Mouse (Mus musculus) heart, postnatal 36 days (tissue): Measurements from ENCODE around the gene Usp54. TPM values are rescaled to one million over a fixed set of nuclear protein-coding genes. Genes with fewer than 3 reads are reported as not detected.
"Not testable (repeated sequence)": the region's sequence is repeated elsewhere in the genome, so short reads cannot be mapped to it uniquely, and the experiment has no call there.

Source experiments
- DNase-seq, 2 experiments: peaks; one replicate each; pipeline ENCODE4 v3.0.0; 2021 to 2022
- intact Hi-C: fragments of 180-260 bp; cut with DNase I; formaldehyde crosslinking; loops from one replicate; pipeline ENCODE4 v1.15.1; 2025
- total RNA-seq, 2 experiments: library from RNA; stranded (reverse); gene quantifications; 2 replicates each; pipeline ENCODE4 v1.2.3; 2021

Gene Usp54
- total RNA-seq, 2 experiments from 2014 or later: 20.9 to 21.1 TPM

- no peak for DNase-seq
- intact Hi-C loops: no loop called here
These were observed 15.5 kb upstream of the Usp54 start, which contains the start of gene Myoz1 for GRCm38 (mm10) chr14:20656361-20656760. Gene Myoz1 (minus strand): TSS chr14:20656540.

GRCm38 (mm10) chr14:20655731-20656130 is 14.9 kb upstream of the Usp54 start:
- intact Hi-C loops: no loop called here
- DNase-seq: no peak

GRCm38 (mm10) chr14:20654690-20655421 is 14.0 kb upstream of the Usp54 start:
- DNase-seq: no peak
- intact Hi-C loops: no loop called here

GRCm38 (mm10) chr14:20651722-20652256 is 10.9 kb upstream of the Usp54 start:
- intact Hi-C loops: no loop called here
- no peak for DNase-seq

- DNase-seq: peak in 1 of 2 experiments; percentile 58
- intact Hi-C loops: no loop called here
These were observed 10.1 kb upstream of the Usp54 start for GRCm38 (mm10) chr14:20651000-20651399.

- DNase-seq: no peak
- intact Hi-C loops: no loop called here
These were observed 5.5 kb upstream of the Usp54 start for GRCm38 (mm10) chr14:20646381-20646780.

- no peak for DNase-seq
- intact Hi-C loops: no loop called here
These were observed 4.7 kb upstream of the Usp54 start for GRCm38 (mm10) chr14:20645547-20645946.

- intact Hi-C loops: loop anchor here (2.0 to 5.0 kb wide), 2 partner anchors 19 to 51 kb away; partner anchors contain the start of gene Fut11
- DNase-seq: no peak
These were observed 594 bp upstream of the Usp54 start for GRCm38 (mm10) chr14:20641438-20641875.

GRCm38 (mm10) chr14:20639918-20640619 is 794 bp downstream of the Usp54 start:
- intact Hi-C loops: loop anchor here (2.0 to 5.0 kb wide), 2 partner anchors 21 to 52 kb away; partner anchors contain the start of gene Fut11
- no peak for DNase-seq

- no peak for DNase-seq
- intact Hi-C loops: no loop called here
These were observed 2.2 kb downstream of the Usp54 start for GRCm38 (mm10) chr14:20638702-20639101.

- intact Hi-C loops: no loop called here
These were observed 2.9 kb downstream of the Usp54 start for GRCm38 (mm10) chr14:20637818-20638574.

GRCm38 (mm10) chr14:20636968-20637367 is 3.9 kb downstream of the Usp54 start:
- intact Hi-C loops, DNase-seq: not testable (repeated sequence)

More at GRCm38 (mm10) chr14:20637818-20638574, 2.9 kb downstream of the Usp54 start:
- DNase-seq: no peak

GRCm38 (mm10) chr14:20635546-20635945 is 5.3 kb downstream of the Usp54 start:
- DNase-seq: no peak
- intact Hi-C loops: no loop called here

GRCm38 (mm10) chr14:20631253-20631652 is 9.6 kb downstream of the Usp54 start:
- intact Hi-C loops: no loop called here
- DNase-seq: no peak

- no peak for DNase-seq
- intact Hi-C loops: no loop called here
These were observed 13.9 kb downstream of the Usp54 start for GRCm38 (mm10) chr14:20626971-20627370.

- intact Hi-C loops: no loop called here
- no peak for DNase-seq
These were observed 14.4 kb downstream of the Usp54 start for GRCm38 (mm10) chr14:20626447-20626846.

GRCm38 (mm10) chr14:20622907-20623306 is 18.0 kb downstream of the Usp54 start:
- no peak for DNase-seq
- intact Hi-C loops: no loop called here

GRCm38 (mm10) chr14:20622412-20622811 is 18.5 kb downstream of the Usp54 start:
- intact Hi-C loops: no loop called here
- no peak for DNase-seq

GRCm38 (mm10) chr14:20621903-20622302 is 19.0 kb downstream of the Usp54 start:
- no peak for DNase-seq
- intact Hi-C loops: no loop called here

GRCm38 (mm10) chr14:20619131-20619530 is 21.7 kb downstream of the Usp54 start:
- intact Hi-C loops: no loop called here
- DNase-seq: no peak

GRCm38 (mm10) chr14:20618211-20618610 is 22.7 kb downstream of the Usp54 start:
- no peak for DNase-seq
- intact Hi-C loops: no loop called here
